25 mouse cellular contexts compared by ENCODE assay signal in the genomic region with DNA sequence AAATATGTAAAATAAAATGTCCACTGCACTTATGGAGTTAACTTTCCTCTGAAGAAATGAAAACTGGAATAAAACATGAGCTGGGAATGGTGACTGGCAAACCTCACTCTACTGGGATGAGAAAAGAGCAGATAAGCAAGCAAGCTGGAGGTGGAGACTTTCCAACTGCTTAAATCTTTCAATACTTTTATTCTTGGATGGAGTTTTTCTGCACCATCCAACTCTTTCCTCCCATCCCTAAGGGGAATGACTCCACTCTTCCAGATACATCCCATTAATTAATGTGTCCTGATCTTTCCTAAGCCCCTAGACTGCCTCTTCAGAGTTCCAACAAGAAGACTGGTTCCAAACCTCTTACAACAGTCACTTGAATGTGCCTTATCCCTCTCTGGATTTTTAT.
DNase-seq lines count a peak whose midpoint lies in the region; ATAC-seq and TF ChIP-seq lines count a peak whose summit lies in the region.
"Had no signal": no experiment of that assay in that cellular context is flagged by ENCODE, and none has a peak within 500 bp of the region (broad histone marks: within the 10 kb centered on the region; RNA-seq: fewer than 3 reads in every experiment).

No protein-coding gene starts in this region.

- no peaks in the 10 kb centered on the region for H3K9me3 ChIP-seq in embryonic facial prominence, embryonic 14.5 days (ENCODE audit: control insufficient read depth, low read length)
- no peaks in the 10 kb centered on the region for H3K9me3 ChIP-seq in embryonic facial prominence, embryonic 10.5 days
- H3K9me3 ChIP-seq: embryonic facial prominence, embryonic 15.5 days; heart, embryonic 12.5 days; heart, embryonic 15.5 days had no signal

- no peak for TF ChIP-seq POLR2A in heart, adult 2 months (IDR thresholded peaks at IDR 0.05; ENCODE audit: insufficient read depth, low read depth, low read length)

- no peak for TF ChIP-seq CTCF in heart, adult 2 months (IDR thresholded peaks at IDR 0.05)

- H3K4me1 ChIP-seq in embryonic facial prominence, embryonic 14.5 days (ENCODE audit: control insufficient read depth, insufficient read depth, low read length) = no peaks in the 10 kb centered on the region
- peaks cover 15% of the 10 kb centered on the region for H3K4me1 ChIP-seq in embryonic facial prominence, embryonic 10.5 days
- peaks cover 3% of the 10 kb centered on the region for H3K4me1 ChIP-seq in heart, adult 2 months (ENCODE audit: control insufficient read depth, insufficient read depth, low read length)

- no peak overlapping the region for H3K9ac ChIP-seq in embryonic facial prominence, embryonic 14.5 days (ENCODE audit: low read depth, low read length)
- H3K9ac ChIP-seq in heart, adult 2 months (ENCODE audit: low read depth, low read length) = no peak overlapping the region
- H3K9ac ChIP-seq: embryonic facial prominence, embryonic 15.5 days; forebrain, postnatal 0 days; heart, embryonic 12.5 days; heart, embryonic 15.5 days; hindbrain, embryonic 14.5 days had no signal

- DNase-seq in embryonic facial prominence, embryonic 14.5 days (ENCODE audit: low spot score) = peak; percentile 33
- no peak for DNase-seq in embryonic facial prominence, embryonic 10.5 days (ENCODE audit: low spot score)
- DNase-seq in heart, adult 11 months = peak; percentile 84
- no peak for DNase-seq in heart, postnatal 25 days (ENCODE audit: low spot score)
- DNase-seq in heart, adult 9 months (ENCODE audit: low spot score in 2 of 2) = peak; percentile 51 to 61
- no peak for DNase-seq in heart, adult 2 months
- peak; percentile 76 for DNase-seq in skeletal muscle tissue, adult 2 months (ENCODE audit: low read depth, low spot score)
- DNase-seq: adrenal gland, adult 8-10 months; adrenal gland, postnatal 25 days; cerebellum, adult 11-12 months; cerebellum, adult 8-10 months; cerebellum, postnatal 10 days; cerebellum, postnatal 36 days; embryo, embryonic 11 days; forebrain, postnatal 0 days; kidney, adult 18-20 months had no signal

- H3K27ac ChIP-seq in embryonic facial prominence, embryonic 14.5 days (replicated peaks; ENCODE audit: low read depth, low read length) = no peak overlapping the region
- no peak overlapping the region for H3K27ac ChIP-seq in embryonic facial prominence, embryonic 10.5 days (replicated peaks)
- no peak overlapping the region for H3K27ac ChIP-seq in heart, adult 2 months
- H3K27ac ChIP-seq: embryonic facial prominence, embryonic 15.5 days; heart, embryonic 15.5 days; hindbrain, embryonic 14.5 days; hindbrain, postnatal 0 days had no signal

- TF ChIP-seq EP300 in heart, adult 2 months (IDR thresholded peaks at IDR 0.05; ENCODE audit: insufficient read depth, low read depth, low read length) = no peak

- ATAC-seq in embryonic facial prominence, embryonic 14.5 days (ENCODE audit: low read depth) = no peak
- ATAC-seq: activated CD4-positive, CD25-positive, alpha-beta regulatory T cell, adult 4 months; forebrain, embryonic 14.5 days; forebrain, postnatal 0 days; hindbrain, postnatal 0 days; inflammation-experienced regulatory T-cells, adult 6 months; intestine, embryonic 16.5 days had no signal

- H3K27me3 ChIP-seq in embryonic facial prominence, embryonic 14.5 days (replicated peaks; ENCODE audit: control insufficient read depth, insufficient read depth, low read length) = no peaks in the 10 kb centered on the region
- H3K27me3 ChIP-seq in embryonic facial prominence, embryonic 10.5 days (replicated peaks; ENCODE audit: low read depth, poor library complexity, severe bottlenecking) = no peaks in the 10 kb centered on the region
- H3K27me3 ChIP-seq in heart, adult 2 months (ENCODE audit: control insufficient read depth, insufficient read depth, low read length) = no peaks in the 10 kb centered on the region
- H3K27me3 ChIP-seq: embryonic facial prominence, embryonic 15.5 days; heart, embryonic 12.5 days; heart, embryonic 15.5 days had no signal

- H3K4me2 ChIP-seq in embryonic facial prominence, embryonic 14.5 days (ENCODE audit: low read depth, low read length) = no peak overlapping the region
- H3K4me2 ChIP-seq: embryonic facial prominence, embryonic 15.5 days; heart, embryonic 12.5 days; heart, embryonic 15.5 days; hindbrain, embryonic 14.5 days had no signal

- H3K36me3 ChIP-seq in embryonic facial prominence, embryonic 14.5 days (ENCODE audit: control insufficient read depth, insufficient read depth, low read length) = no peaks in the 10 kb centered on the region
- H3K36me3 ChIP-seq in embryonic facial prominence, embryonic 10.5 days (replicated peaks) = no peaks in the 10 kb centered on the region
- peaks cover 4% of the 10 kb centered on the region for H3K36me3 ChIP-seq in heart, adult 2 months (ENCODE audit: control insufficient read depth, insufficient read depth, low read length)
- H3K36me3 ChIP-seq: embryonic facial prominence, embryonic 15.5 days; heart, embryonic 12.5 days; heart, embryonic 15.5 days had no signal

- intact Hi-C loops in heart, postnatal 25 days (cut with DNase I) = no loop called here
- intact Hi-C loops in heart, adult 2 months (cut with DNase I) = loop anchor here (5.0 kb wide), 1 partner anchor 76 kb away; no protein-coding TSS in a partner anchor

- peaks cover 3% of the 10 kb centered on the region; the same call in 1 of the 2 replicates for H3K79me2 ChIP-seq in heart, adult 2 months (replicated peaks; ENCODE audit: control insufficient read depth, insufficient read depth, low read length)

- no peak overlapping the region for H3K4me3 ChIP-seq in embryonic facial prominence, embryonic 14.5 days (ENCODE audit: low read depth, low read length)
- H3K4me3 ChIP-seq in embryonic facial prominence, embryonic 10.5 days = no peak overlapping the region
- no peak overlapping the region for H3K4me3 ChIP-seq in heart, adult 2 months
- H3K4me3 ChIP-seq: embryonic facial prominence, embryonic 15.5 days; heart, embryonic 12.5 days; heart, embryonic 15.5 days had no signal

Comparison
In these comparisons a context has a peak if more than half of its experiments do, and no peak if none do; other contexts are left out.
1. DNase-seq: peak in embryonic facial prominence, embryonic 14.5 days (single experiment), heart, adult 11 months (single experiment), heart, adult 9 months (2 of 2) and skeletal muscle tissue, adult 2 months (single experiment); none in embryonic facial prominence, embryonic 10.5 days (single experiment), heart, postnatal 25 days (single experiment) and heart, adult 2 months (0 of 2).